Mouse (Mus musculus) hindbrain, embryonic 11.5 days (tissue): Measurements from ENCODE around the gene Scnn1g. TPM values are rescaled to one million over a fixed set of nuclear protein-coding genes. Genes with fewer than 3 reads are reported as not detected.

ENCODE experiments used
- ATAC-seq: fragments of 200-750 bp; cut with Nextera tagmentation; 2 replicates; pipeline ENCODE4 v1.8.0; 2017; ENCODE audit warnings: mild to moderate bottlenecking, moderate TSS enrichment, moderate library complexity; ENCODE audit not compliant: low FRiP score
- DNase-seq: peaks from one replicate; pipeline ENCODE4 v3.0.0-alpha.2; 2015; ENCODE audit warnings: low spot score
- H3K27ac ChIP-seq: fragments of 300-500 bp; sonication (generic); 2 replicates; pipeline ENCODE4 v1.5.1; 2014; ENCODE audit warnings: mild to moderate bottlenecking, low read depth, low read length
- H3K27me3 ChIP-seq: fragments of 300-500 bp; sonication (generic); 2 replicates; pipeline ENCODE4 v1.6.1; 2014; ENCODE audit warnings: mild to moderate bottlenecking, low read length, moderate library complexity, mixed read lengths; ENCODE audit not compliant: control insufficient read depth, insufficient read depth
- H3K36me3 ChIP-seq: fragments of 300-500 bp; sonication (generic); 2 replicates; pipeline ENCODE4 v1.6.1; 2014; ENCODE audit warnings: mild to moderate bottlenecking, low read length, moderate library complexity, mixed read lengths; ENCODE audit not compliant: control insufficient read depth, insufficient read depth
- H3K4me1 ChIP-seq: fragments of 300-500 bp; sonication (generic); replicated peaks from 2 replicates; pipeline ENCODE4 v1.6.1; 2014; ENCODE audit warnings: low read length, mixed read lengths; ENCODE audit not compliant: control insufficient read depth, insufficient read depth
- H3K4me2 ChIP-seq: fragments of 300-500 bp; sonication (generic); replicated peaks from 2 replicates; pipeline ENCODE4 v1.6.1; 2014; ENCODE audit warnings: mild to moderate bottlenecking, low read depth, low read length
- H3K4me3 ChIP-seq: fragments of 300-500 bp; sonication (generic); 2 replicates; pipeline ENCODE4 v1.5.1; 2014; ENCODE audit warnings: low read depth, low read length
- H3K9ac ChIP-seq: fragments of 300-500 bp; sonication (generic); 2 replicates; pipeline ENCODE4 v1.6.1; 2014; ENCODE audit warnings: low read depth, low read length
- H3K9me3 ChIP-seq: fragments of 300-500 bp; sonication (generic); 2 replicates; pipeline ENCODE4 v1.6.1; 2016; ENCODE audit warnings: low read length; ENCODE audit not compliant: control insufficient read depth
- WGBS: fragments of 180-500 bp; shearing (Covaris S2); extraction: QIAGEN DNeasy Blood & Tissue Kit; methylation state at CpG from one replicate; pipeline ENCODE4 v1.1.7; 2014; 5-methylcytosine and 5-hydroxymethylcytosine counted together
- polyA plus RNA-seq: library from polyadenylated mRNA; unstranded; fragments of >200 nt; fragmentation: Nextera tagmentation; extraction: Ambion mirVana; gene quantifications from 2 replicates; pipeline ENCODE4 v1.2.1, GENCODE M21; 2014

Gene Scnn1g
- polyA plus RNA-seq, 1 experiment from 2014 or later = 0.22 TPM

GRCm38 (mm10) chr7:121797781-121798180 lies 63.5 kb downstream of the Scnn1g start:
- WGBS = 86% methylated on average over 9 of the region's 9 CpGs
- H3K4me2 ChIP-seq = no peak overlapping the region
- no peak for ATAC-seq

GRCm38 (mm10) chr7:121802471-121802870 lies 68.2 kb downstream of the Scnn1g start:
- Histone ChIP-seq H3K9me3 (no peaks in the 10 kb centered on the region), H3K27me3 (no peaks in the 10 kb centered on the region), H3K9ac (no peak overlapping the region), H3K27ac (no peak overlapping the region), H3K4me3 (no peak overlapping the region), H3K36me3 (no peaks in the 10 kb centered on the region), H3K4me1 (no peaks in the 10 kb centered on the region), H3K4me2 (no peak overlapping the region)
- 73% methylated on average over 2 of the region's 2 CpGs for WGBS
- DNase-seq = no peak
- ATAC-seq = no peak

More at GRCm38 (mm10) chr7:121797781-121798180, 63.5 kb downstream of the Scnn1g start:
- Histone ChIP-seq H3K9ac (no peak overlapping the region), H3K36me3 (no peaks in the 10 kb centered on the region), H3K4me1 (no peaks in the 10 kb centered on the region), H3K9me3 (no peaks in the 10 kb centered on the region), H3K4me3 (no peak overlapping the region), H3K27me3 (no peaks in the 10 kb centered on the region), H3K27ac (no peak overlapping the region)
- no peak for DNase-seq

- DNase-seq = no peak
- Histone ChIP-seq H3K4me2 (no peak overlapping the region), H3K27ac (no peak overlapping the region), H3K4me1 (no peaks in the 10 kb centered on the region), H3K27me3 (no peaks in the 10 kb centered on the region), H3K4me3 (no peak overlapping the region), H3K36me3 (no peaks in the 10 kb centered on the region), H3K9ac (no peak overlapping the region), H3K9me3 (no peaks in the 10 kb centered on the region)
- 89% methylated on average over 4 of the region's 4 CpGs for WGBS
- no peak for ATAC-seq
These were observed 68.7 kb downstream of the Scnn1g start for GRCm38 (mm10) chr7:121803011-121803410.

GRCm38 (mm10) chr7:121805811-121806496 lies 71.7 kb downstream of the Scnn1g start:
- Histone ChIP-seq H3K36me3 (no peaks in the 10 kb centered on the region), H3K9me3 (no peaks in the 10 kb centered on the region), H3K27ac (no peak overlapping the region), H3K4me2 (no peak overlapping the region), H3K9ac (no peak overlapping the region), H3K4me1 (no peaks in the 10 kb centered on the region), H3K4me3 (no peak overlapping the region), H3K27me3 (no peaks in the 10 kb centered on the region)
- no peak for DNase-seq
- ATAC-seq = no peak
- 74% methylated on average over 3 of the region's 3 CpGs for WGBS

- H3K4me1 ChIP-seq = no peaks in the 10 kb centered on the region
- no peak overlapping the region for H3K9ac ChIP-seq
- no peak overlapping the region for H3K4me3 ChIP-seq
- WGBS = 85% methylated on average over 15 of the region's 15 CpGs
- no peak for DNase-seq
- no peaks in the 10 kb centered on the region for H3K36me3 ChIP-seq
- ATAC-seq = no peak
- H3K4me2 ChIP-seq = no peak overlapping the region
- no peaks in the 10 kb centered on the region for H3K27me3 ChIP-seq
- H3K27ac ChIP-seq = no peak overlapping the region
- H3K9me3 ChIP-seq = no peaks in the 10 kb centered on the region
These were observed 73.7 kb downstream of the Scnn1g start for GRCm38 (mm10) chr7:121807726-121808580.

Other genes with a start within 250 kb of the Scnn1g start
- 3.9 and 4.7 TPM in 2 replicates for gene Usp31, start 27.2 kb upstream of the Scnn1g start, polyA plus RNA-seq
- gene Scnn1b, start 130.6 kb downstream of the Scnn1g start, polyA plus RNA-seq = 0.07 and 0.14 TPM in 2 replicates
- gene Cog7, start 247.2 kb downstream of the Scnn1g start, polyA plus RNA-seq = 18.5 and 21.6 TPM in 2 replicates